Mouse (Mus musculus) hematopoietic stem cell, adult 5-6 weeks (primary cell): ENCODE data around the gene Alg1. TPM values are rescaled to one million over a fixed set of nuclear protein-coding genes. Genes with fewer than 3 reads are reported as not detected.

Experiments used
- ATAC-seq, 2 experiments: fragments of 125-278 bp in 1 of 2; replicated peaks in 1 of 2; 2 replicates each; pipeline ENCODE4 v1.8.0; 2016 to 2017; ENCODE audit warnings: inconsistent platforms in 2 of 2, mild to moderate bottlenecking in 2 of 2, moderate number of reproducible peaks in 2 of 2, low read depth in 1 of 2, moderate TSS enrichment in 1 of 2; ENCODE audit not compliant: low FRiP score in 2 of 2, poor library complexity in 2 of 2, severe bottlenecking in 2 of 2, insufficient read depth in 1 of 2, low TSS enrichment in 1 of 2
- total RNA-seq: library from RNA; stranded (forward); fragments of 172-1452, 232-1000 nt; gene quantifications from 2 replicates; pipeline ENCODE4 v1.2.3, GENCODE M21; 2017

Alg1 gene
- total RNA-seq: 14.4 and 17.3 TPM in 2 replicates

GRCm38 (mm10) chr16:5233418-5234313 is at the start of gene Alg1:
Gene Alg1, plus strand, starts transcription at chr16:5233621.
- ATAC-seq: peak; percentile 89 to 93

- ATAC-seq: no peak
Observed at GRCm38 (mm10) chr16:5184101-5184500, 49.3 kb upstream of the Alg1 start.

GRCm38 (mm10) chr16:5184956-5185355 is 48.5 kb upstream of the Alg1 start:
- no peak for ATAC-seq

- ATAC-seq: no peak
Observed at GRCm38 (mm10) chr16:5185691-5186090, 47.7 kb upstream of the Alg1 start.

GRCm38 (mm10) chr16:5186234-5186633 is 47.2 kb upstream of the Alg1 start:
- no peak for ATAC-seq

- ATAC-seq: peak; percentile 49 to 79; a peak in 3 of 4 replicates
Observed at GRCm38 (mm10) chr16:5195080-5195479, 38.3 kb upstream of the Alg1 start.

- ATAC-seq: peak; percentile 51 to 61; a peak in 2 of 4 replicates
Observed at GRCm38 (mm10) chr16:5202681-5203080, 30.7 kb upstream of the Alg1 start.

- ATAC-seq: peak; percentile 33 to 37; a peak in 3 of 4 replicates
Observed at GRCm38 (mm10) chr16:5203200-5203599, 30.2 kb upstream of the Alg1 start.

- peak; percentile 77 to 80 for ATAC-seq
Observed at GRCm38 (mm10) chr16:5203668-5204433, 29.6 kb upstream of the Alg1 start, which contains the start of gene Nagpa. Gene Nagpa, minus strand, starts transcription at chr16:5204012.

- ATAC-seq: no peak
Observed at GRCm38 (mm10) chr16:5205431-5205970, 27.9 kb upstream of the Alg1 start.

- ATAC-seq: no peak
Observed at GRCm38 (mm10) chr16:5206051-5206450, 27.4 kb upstream of the Alg1 start.

GRCm38 (mm10) chr16:5210365-5210764 is 23.1 kb upstream of the Alg1 start:
- peak; percentile 93 to 98 for ATAC-seq

GRCm38 (mm10) chr16:5212150-5212549 is 21.3 kb upstream of the Alg1 start:
- ATAC-seq: no peak

- no peak for ATAC-seq
Observed at GRCm38 (mm10) chr16:5214126-5214525, 19.3 kb upstream of the Alg1 start.

- no peak for ATAC-seq
Observed at GRCm38 (mm10) chr16:5216686-5217085, 16.7 kb upstream of the Alg1 start.

- ATAC-seq: no peak
Observed at GRCm38 (mm10) chr16:5217341-5218133, 15.9 kb upstream of the Alg1 start.

GRCm38 (mm10) chr16:5221403-5221802 is 12.0 kb upstream of the Alg1 start:
- no peak for ATAC-seq
